Mouse (Mus musculus): Measurements from ENCODE around the gene Schip1. TPM values are rescaled to one million over a fixed set of nuclear protein-coding genes. Genes with fewer than 3 reads are reported as not detected.
A peak's percentile ranks its signal among the peaks of the same experiment; 100 is the strongest.

Schip1 gene
- polyA plus RNA-seq, 1 experiment from 2014 or later, result 37.1 TPM

DNA sequence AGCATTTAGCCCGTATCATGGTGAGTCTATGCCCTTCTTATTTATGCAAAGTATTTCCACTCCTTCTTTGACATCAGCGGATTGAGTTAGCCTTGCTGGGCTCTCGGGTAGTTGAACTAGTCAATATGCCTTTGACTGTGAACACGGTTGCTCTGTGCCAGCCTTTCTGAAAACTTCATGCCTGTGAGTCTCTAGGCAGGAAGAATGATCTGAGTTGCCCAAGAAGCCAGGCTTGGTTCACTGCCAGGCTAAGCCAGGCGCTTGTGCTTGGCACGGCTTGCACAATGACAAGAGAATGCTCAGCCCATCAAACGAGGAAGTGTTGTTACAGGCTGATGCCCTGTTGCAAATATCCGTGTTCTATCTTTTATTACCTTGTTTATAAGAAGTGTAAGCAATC is 499.3 kb downstream of the Schip1 start:
- ATAC-seq (ENCODE audit: low read depth), result no peak
- no peaks in the 10 kb centered on the region for H3K4me1 ChIP-seq (ENCODE audit: control insufficient read depth, insufficient read depth, low read length)
- H3K4me3 ChIP-seq (ENCODE audit: low read depth, low read length), result no peak overlapping the region
- H3K27ac ChIP-seq (replicated peaks; ENCODE audit: low read depth, low read length), result no peak overlapping the region
- 79% methylated on average over 8 of the region's 8 CpGs for WGBS
- no peak overlapping the region for H3K4me2 ChIP-seq (ENCODE audit: low read depth, low read length)
- no peak for DNase-seq (ENCODE audit: low spot score)
- H3K9me3 ChIP-seq (ENCODE audit: control insufficient read depth, low read length), result no peaks in the 10 kb centered on the region
- no peaks in the 10 kb centered on the region for H3K36me3 ChIP-seq (ENCODE audit: control insufficient read depth, insufficient read depth, low read length)
- H3K9ac ChIP-seq (ENCODE audit: low read depth, low read length), result no peak overlapping the region
- no peaks in the 10 kb centered on the region for H3K27me3 ChIP-seq (replicated peaks; ENCODE audit: control insufficient read depth, insufficient read depth, low read length)

- Histone ChIP-seq H3K9me3 (ENCODE audit: control insufficient read depth, low read length) (no peaks in the 10 kb centered on the region), H3K4me1 (ENCODE audit: control insufficient read depth, insufficient read depth, low read length) (no peaks in the 10 kb centered on the region), H3K27me3 (replicated peaks; ENCODE audit: control insufficient read depth, insufficient read depth, low read length) (no peaks in the 10 kb centered on the region), H3K4me3 (ENCODE audit: low read depth, low read length) (no peak overlapping the region), H3K27ac (replicated peaks; ENCODE audit: low read depth, low read length) (no peak overlapping the region), H3K4me2 (ENCODE audit: low read depth, low read length) (no peak overlapping the region), H3K36me3 (ENCODE audit: control insufficient read depth, insufficient read depth, low read length) (no peaks in the 10 kb centered on the region), H3K9ac (ENCODE audit: low read depth, low read length) (no peak overlapping the region)
- 77% methylated on average over 10 of the region's 10 CpGs for WGBS
- ATAC-seq (ENCODE audit: low read depth), result no peak
- DNase-seq (ENCODE audit: low spot score), result no peak
Measured at GRCm38 (mm10) chr3:68564978-68565674, 500.5 kb downstream of the Schip1 start.

GRCm38 (mm10) chr3:68565675-68566055 is 501.1 kb downstream of the Schip1 start:
- 60% methylated on average over 4 of the region's 4 CpGs for WGBS

DNA sequence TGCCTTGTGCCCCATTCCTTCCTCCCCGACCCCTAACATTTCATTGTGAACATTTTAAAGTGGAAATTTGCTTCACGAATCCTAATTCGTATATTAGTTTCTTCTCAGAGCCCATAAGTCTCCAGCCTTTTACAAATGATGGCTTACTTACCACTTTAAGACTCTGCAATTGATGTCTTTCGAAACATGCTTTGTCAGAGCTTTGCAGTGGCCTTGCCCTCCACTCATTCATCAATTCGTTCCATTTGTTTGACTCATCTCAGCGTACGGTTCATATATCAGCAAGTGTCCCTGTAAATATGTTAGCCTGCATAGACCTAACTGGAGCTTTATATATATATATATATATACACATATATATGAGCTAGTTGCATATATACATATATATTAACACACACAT is 503.0 kb downstream of the Schip1 start:
- Histone ChIP-seq H3K4me2 (ENCODE audit: low read depth, low read length) (no peak overlapping the region), H3K27me3 (replicated peaks; ENCODE audit: control insufficient read depth, insufficient read depth, low read length) (no peaks in the 10 kb centered on the region), H3K4me3 (ENCODE audit: low read depth, low read length) (no peak overlapping the region), H3K27ac (replicated peaks; ENCODE audit: low read depth, low read length) (no peak overlapping the region), H3K4me1 (ENCODE audit: control insufficient read depth, insufficient read depth, low read length) (peaks cover 4% of the 10 kb centered on the region; the same call in 1 of the 2 replicates), H3K36me3 (ENCODE audit: control insufficient read depth, insufficient read depth, low read length) (no peaks in the 10 kb centered on the region), H3K9me3 (ENCODE audit: control insufficient read depth, low read length) (no peaks in the 10 kb centered on the region), H3K9ac (ENCODE audit: low read depth, low read length) (no peak overlapping the region)
- DNase-seq (ENCODE audit: low spot score) (no peak), ATAC-seq (ENCODE audit: low read depth) (no peak)
- WGBS, result 75% methylated on average over 7 of the region's 7 CpGs

More at GRCm38 (mm10) chr3:68565675-68566055, 501.1 kb downstream of the Schip1 start:
- no peak overlapping the region for H3K27ac ChIP-seq (replicated peaks; ENCODE audit: low read depth, low read length)
- no peaks in the 10 kb centered on the region for H3K36me3 ChIP-seq (ENCODE audit: control insufficient read depth, insufficient read depth, low read length)
- no peak overlapping the region for H3K4me2 ChIP-seq (ENCODE audit: low read depth, low read length)
- DNase-seq (ENCODE audit: low spot score) (no peak), ATAC-seq (ENCODE audit: low read depth) (no peak)
- H3K9me3 ChIP-seq (ENCODE audit: control insufficient read depth, low read length), result no peaks in the 10 kb centered on the region
- no peak overlapping the region for H3K9ac ChIP-seq (ENCODE audit: low read depth, low read length)
- H3K4me3 ChIP-seq (ENCODE audit: low read depth, low read length), result no peak overlapping the region
- H3K4me1 ChIP-seq (ENCODE audit: control insufficient read depth, insufficient read depth, low read length), result no peaks in the 10 kb centered on the region
- H3K27me3 ChIP-seq (replicated peaks; ENCODE audit: control insufficient read depth, insufficient read depth, low read length), result no peaks in the 10 kb centered on the region

- Histone ChIP-seq H3K27me3 (replicated peaks; ENCODE audit: control insufficient read depth, insufficient read depth, low read length) (no peaks in the 10 kb centered on the region), H3K27ac (replicated peaks; ENCODE audit: low read depth, low read length) (no peak overlapping the region), H3K4me2 (ENCODE audit: low read depth, low read length) (no peak overlapping the region), H3K9me3 (ENCODE audit: control insufficient read depth, low read length) (no peaks in the 10 kb centered on the region), H3K4me1 (ENCODE audit: control insufficient read depth, insufficient read depth, low read length) (peaks cover 4% of the 10 kb centered on the region; the same call in 1 of the 2 replicates), H3K4me3 (ENCODE audit: low read depth, low read length) (no peak overlapping the region), H3K9ac (ENCODE audit: low read depth, low read length) (no peak overlapping the region), H3K36me3 (ENCODE audit: control insufficient read depth, insufficient read depth, low read length) (no peaks in the 10 kb centered on the region)
- DNase-seq (ENCODE audit: low spot score), result no peak
- no peak for ATAC-seq (ENCODE audit: low read depth)
- 38% methylated on average over 3 of the region's 3 CpGs for WGBS
Measured at GRCm38 (mm10) chr3:68568149-68568548, 503.5 kb downstream of the Schip1 start.

DNA sequence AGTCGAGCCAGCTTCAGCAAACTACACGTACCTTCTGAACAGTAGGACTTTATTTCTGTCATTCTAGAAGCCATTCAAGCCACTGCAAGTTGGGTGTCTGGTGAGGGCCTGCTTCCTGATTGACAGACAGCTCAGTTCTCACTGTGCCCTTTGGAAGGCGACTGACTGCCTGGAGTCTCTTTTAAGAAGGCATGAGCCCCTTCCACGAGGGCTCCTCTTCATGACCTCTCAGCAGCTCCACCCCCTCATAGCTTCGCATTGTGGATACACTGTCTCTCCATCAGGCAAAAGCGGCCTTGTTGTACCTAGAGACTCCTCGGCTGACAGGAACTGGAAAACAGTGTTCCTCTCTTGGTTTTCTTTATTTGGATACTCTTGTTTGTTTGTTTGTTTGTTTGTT is 504.1 kb downstream of the Schip1 start:
- no peak overlapping the region; the same call in 1 of the 2 replicates for H3K27ac ChIP-seq (replicated peaks; ENCODE audit: low read depth, low read length)
- 38% methylated on average over 7 of the region's 7 CpGs for WGBS
- ATAC-seq (ENCODE audit: low read depth), result no peak

GRCm38 (mm10) chr3:68570319-68570718 is 505.7 kb downstream of the Schip1 start:
- H3K9me3 ChIP-seq (ENCODE audit: control insufficient read depth, low read length), result no peaks in the 10 kb centered on the region
- no peaks in the 10 kb centered on the region for H3K27me3 ChIP-seq (replicated peaks; ENCODE audit: control insufficient read depth, insufficient read depth, low read length)
- ATAC-seq (ENCODE audit: low read depth) (no peak), DNase-seq (ENCODE audit: low spot score) (no peak)
- H3K36me3 ChIP-seq (ENCODE audit: control insufficient read depth, insufficient read depth, low read length), result no peaks in the 10 kb centered on the region
- H3K9ac ChIP-seq (ENCODE audit: low read depth, low read length), result no peak overlapping the region
- H3K27ac ChIP-seq (replicated peaks; ENCODE audit: low read depth, low read length), result no peak overlapping the region
- no peak overlapping the region for H3K4me3 ChIP-seq (ENCODE audit: low read depth, low read length)
- WGBS, result 70% methylated on average over 4 of the region's 4 CpGs
- H3K4me2 ChIP-seq (ENCODE audit: low read depth, low read length), result no peak overlapping the region
- H3K4me1 ChIP-seq (ENCODE audit: control insufficient read depth, insufficient read depth, low read length), result peaks cover 4% of the 10 kb centered on the region; the same call in 1 of the 2 replicates

More for the DNA sequence above, 504.1 kb downstream of the Schip1 start:
- H3K9me3 ChIP-seq (ENCODE audit: control insufficient read depth, low read length), result no peaks in the 10 kb centered on the region
- H3K9ac ChIP-seq (ENCODE audit: low read depth, low read length), result no peak overlapping the region
- no peaks in the 10 kb centered on the region for H3K36me3 ChIP-seq (ENCODE audit: control insufficient read depth, insufficient read depth, low read length)
- DNase-seq (ENCODE audit: low spot score), result no peak
- no peak overlapping the region for H3K4me2 ChIP-seq (ENCODE audit: low read depth, low read length)
- no peaks in the 10 kb centered on the region for H3K27me3 ChIP-seq (replicated peaks; ENCODE audit: control insufficient read depth, insufficient read depth, low read length)
- no peak overlapping the region for H3K4me3 ChIP-seq (ENCODE audit: low read depth, low read length)
- H3K4me1 ChIP-seq (ENCODE audit: control insufficient read depth, insufficient read depth, low read length), result peaks cover 4% of the 10 kb centered on the region; the same call in 1 of the 2 replicates

GRCm38 (mm10) chr3:68572249-68573225 is 507.9 kb downstream of the Schip1 start:
- DNase-seq (ENCODE audit: low spot score), result peak; percentile 80
- Histone ChIP-seq H3K27me3 (replicated peaks; ENCODE audit: control insufficient read depth, insufficient read depth, low read length) (no peaks in the 10 kb centered on the region), H3K36me3 (ENCODE audit: control insufficient read depth, insufficient read depth, low read length) (no peaks in the 10 kb centered on the region), H3K4me1 (ENCODE audit: control insufficient read depth, insufficient read depth, low read length) (peaks cover 15% of the 10 kb centered on the region), H3K27ac (replicated peaks; ENCODE audit: low read depth, low read length) (no peak overlapping the region; the same call in 1 of the 2 replicates), H3K9ac (ENCODE audit: low read depth, low read length) (peak overlapping the region; percentile 53), H3K4me2 (ENCODE audit: low read depth, low read length) (peak overlapping the region; percentile 59), H3K4me3 (ENCODE audit: low read depth, low read length) (peak overlapping the region; percentile 32), H3K9me3 (ENCODE audit: control insufficient read depth, low read length) (no peaks in the 10 kb centered on the region)
- 11% methylated on average over 28 of the region's 28 CpGs for WGBS
- ATAC-seq (ENCODE audit: low read depth), result peak; percentile 93
